Mouse (Mus musculus) lung, embryonic 16.5 days (tissue): ENCODE measurements at regions not wholly inside any gene's neighbourhood (a gene's known extent, or its start where the extent isn't known, plus 50 kb on each side); places are given as distances from the start of the nearest gene placed in this dataset.

Source experiments
- ATAC-seq: fragments of 200-750 bp; cut with Nextera tagmentation; 2 replicates; pipeline ENCODE4 v1.8.0; 2017; ENCODE audit warnings: low read depth, mild to moderate bottlenecking, moderate library complexity
- H3K27ac ChIP-seq: fragments of 300-500 bp; sonication (generic); 2 replicates; pipeline ENCODE4 v1.5.1; 2014; ENCODE audit warnings: mild to moderate bottlenecking, control low read depth, low read length
- H3K27me3 ChIP-seq: fragments of 300-500 bp; sonication (generic); 2 replicates; pipeline ENCODE4 v1.6.1; 2014; ENCODE audit warnings: low read depth, low read length, mixed read lengths; ENCODE audit not compliant: control insufficient read depth, insufficient read depth
- H3K36me3 ChIP-seq: fragments of 300-500 bp; sonication (generic); 2 replicates; pipeline ENCODE4 v1.6.1; 2014; ENCODE audit warnings: low read length; ENCODE audit not compliant: control insufficient read depth, insufficient read depth
- H3K4me1 ChIP-seq: fragments of 300-500 bp; sonication (generic); replicated peaks from 2 replicates; pipeline ENCODE4 v1.6.1; 2014; ENCODE audit warnings: low read length, mixed read lengths; ENCODE audit not compliant: control insufficient read depth, insufficient read depth
- H3K4me2 ChIP-seq: fragments of 300-500 bp; sonication (generic); 2 replicates; pipeline ENCODE4 v1.6.1; 2014; ENCODE audit warnings: low read depth, low read length, control low read depth
- H3K4me3 ChIP-seq: fragments of 300-500 bp; sonication (generic); 2 replicates; pipeline ENCODE4 v1.5.1; 2014; ENCODE audit warnings: mild to moderate bottlenecking, low read length, control low read depth
- H3K9ac ChIP-seq: fragments of 300-500 bp; sonication (generic); 2 replicates; pipeline ENCODE4 v1.6.1; 2014; ENCODE audit warnings: low read length, control low read depth
- H3K9me3 ChIP-seq: fragments of 300-500 bp; sonication (generic); 2 replicates; pipeline ENCODE4 v1.6.1; 2016; ENCODE audit warnings: low read length; ENCODE audit not compliant: control insufficient read depth
- WGBS: fragments of 180-500 bp; shearing (Covaris S2); extraction: QIAGEN DNeasy Blood & Tissue Kit; methylation state at CpG from one replicate; pipeline ENCODE4 v1.1.7; 2014; 5-methylcytosine and 5-hydroxymethylcytosine counted together

DNA sequence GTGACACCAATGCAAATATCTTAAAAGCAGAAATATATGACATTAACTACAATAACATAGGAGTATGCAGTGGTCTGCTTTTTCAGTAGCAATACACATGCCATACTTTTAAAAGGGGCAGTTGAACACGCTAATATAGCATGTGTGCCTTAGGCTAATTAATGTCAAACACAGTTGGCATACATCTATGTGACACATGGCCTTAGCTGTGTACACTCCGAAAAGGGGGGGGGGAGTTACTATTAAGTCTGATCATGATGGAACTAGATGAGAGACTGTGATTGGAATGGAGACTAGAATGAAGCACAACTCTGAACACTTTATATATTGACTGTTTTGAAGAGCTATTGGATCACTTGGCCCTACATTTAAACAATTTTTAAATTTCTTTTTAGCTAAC lies 1262.9 kb downstream of the Efnb2 start:
- Histone ChIP-seq H3K27ac (no peak overlapping the region), H3K4me2 (no peak overlapping the region), H3K9ac (no peak overlapping the region), H3K36me3 (no peaks in the 10 kb centered on the region), H3K4me1 (no peaks in the 10 kb centered on the region), H3K27me3 (no peaks in the 10 kb centered on the region), H3K9me3 (no peaks in the 10 kb centered on the region), H3K4me3 (no peak overlapping the region)
- no peak for ATAC-seq
- WGBS, result 69% methylated on average over 2 of the region's 2 CpGs

DNA sequence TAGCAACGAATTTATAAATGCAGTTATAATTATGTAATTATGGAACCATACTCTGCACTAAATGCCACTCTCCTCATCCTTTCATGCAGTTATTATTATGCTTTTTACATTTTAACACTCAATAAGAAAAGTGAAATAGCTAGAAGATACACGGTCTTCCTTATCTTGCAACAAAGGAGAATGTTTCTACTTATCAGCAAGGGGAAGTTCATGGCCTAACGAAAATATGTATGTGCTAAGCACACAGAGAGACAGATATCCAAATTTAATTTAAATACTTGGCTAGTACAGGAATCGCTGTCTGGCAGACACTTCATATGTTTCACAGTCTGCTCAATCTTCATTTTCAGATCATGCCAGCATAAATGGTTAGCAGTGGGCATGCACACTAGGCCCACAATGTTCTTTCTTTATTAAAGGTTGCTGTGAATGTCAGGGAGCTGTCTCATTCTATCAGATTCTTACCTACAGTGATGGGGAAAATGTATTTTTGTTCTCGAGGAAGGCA lies 1263.6 kb downstream of the Efnb2 start:
- no peak overlapping the region for H3K4me3 ChIP-seq
- no peak overlapping the region for H3K27ac ChIP-seq
- ATAC-seq, result no peak
- WGBS, result 35% methylated on average over 5 of the region's 5 CpGs
- H3K9ac ChIP-seq, result no peak overlapping the region
- no peaks in the 10 kb centered on the region for H3K27me3 ChIP-seq
- no peaks in the 10 kb centered on the region for H3K36me3 ChIP-seq
- no peaks in the 10 kb centered on the region for H3K9me3 ChIP-seq
- no peaks in the 10 kb centered on the region for H3K4me1 ChIP-seq
- no peak overlapping the region for H3K4me2 ChIP-seq
